Mouse (Mus musculus) heart, adult 11 months (tissue): Measurements from ENCODE around the gene Hao1.
A peak's percentile ranks its signal among the peaks of the same experiment; 100 is the strongest.

ENCODE experiments used
- DNase-seq: peaks from one replicate; pipeline ENCODE4 v3.0.0; 2022

Hao1 gene

DNA sequence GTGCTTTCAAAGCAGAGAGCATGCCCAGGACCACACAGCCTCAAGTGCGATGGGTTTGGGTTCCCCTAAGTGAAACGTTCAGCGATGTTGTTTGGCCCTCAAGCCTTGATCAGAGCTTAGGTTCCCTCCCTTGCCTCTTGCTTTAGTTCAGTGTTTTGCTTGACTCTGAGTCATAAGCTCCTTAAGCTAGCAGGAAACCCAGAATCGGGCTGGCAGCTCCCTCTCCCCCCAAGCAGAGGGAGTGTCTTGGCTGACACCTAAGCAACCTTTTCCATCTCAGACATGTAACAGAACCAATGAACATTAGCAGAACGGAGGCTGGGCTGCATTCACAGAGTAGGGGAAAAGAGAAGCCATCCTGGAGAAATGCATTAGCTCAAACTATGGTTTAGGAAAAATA, 93.3 kb downstream of the Hao1 start:
- DNase-seq = peak; percentile 89

DNA sequence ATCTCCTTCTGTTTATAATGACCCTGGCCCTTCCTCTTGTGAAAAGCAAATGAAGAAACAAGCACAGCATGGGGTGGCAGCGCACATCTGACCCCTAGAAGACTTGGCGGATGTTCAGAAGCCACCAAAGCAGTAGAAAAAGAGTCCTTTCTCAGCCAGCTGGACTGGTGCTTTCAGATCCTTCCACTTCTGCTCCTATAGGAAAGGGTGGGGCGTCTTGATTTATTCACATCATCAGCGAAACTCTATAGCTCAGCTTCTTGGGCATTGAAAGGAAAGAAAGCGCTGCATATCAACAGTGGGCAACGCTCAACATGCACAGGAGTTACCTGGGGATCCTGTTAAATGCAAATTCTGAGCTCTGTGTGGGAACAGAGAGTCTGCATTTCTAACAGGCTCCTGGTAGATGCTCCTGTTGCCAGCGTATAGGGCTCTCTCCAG, 98.1 kb downstream of the Hao1 start:
- peak; percentile 50 for DNase-seq

DNA sequence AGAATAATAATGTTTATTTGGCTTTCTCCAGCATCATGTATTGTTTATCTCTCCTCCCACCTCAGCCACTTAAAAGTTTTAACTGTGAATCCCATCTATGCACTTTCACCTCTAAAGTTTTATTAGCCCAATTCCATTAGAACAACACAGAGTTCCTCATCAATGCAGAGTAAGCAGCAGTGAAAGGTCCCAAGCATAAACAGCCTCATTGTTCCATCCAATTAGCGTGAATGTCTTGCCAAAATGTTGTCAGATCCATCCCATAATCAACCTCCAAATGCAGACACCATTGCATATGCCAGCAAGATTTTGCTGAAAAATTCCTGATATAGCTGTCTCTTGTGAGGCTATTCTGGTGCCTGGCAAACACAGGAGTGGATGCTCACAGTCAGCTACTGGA, 101.4 kb downstream of the Hao1 start:
- DNase-seq = peak; percentile 34

DNA sequence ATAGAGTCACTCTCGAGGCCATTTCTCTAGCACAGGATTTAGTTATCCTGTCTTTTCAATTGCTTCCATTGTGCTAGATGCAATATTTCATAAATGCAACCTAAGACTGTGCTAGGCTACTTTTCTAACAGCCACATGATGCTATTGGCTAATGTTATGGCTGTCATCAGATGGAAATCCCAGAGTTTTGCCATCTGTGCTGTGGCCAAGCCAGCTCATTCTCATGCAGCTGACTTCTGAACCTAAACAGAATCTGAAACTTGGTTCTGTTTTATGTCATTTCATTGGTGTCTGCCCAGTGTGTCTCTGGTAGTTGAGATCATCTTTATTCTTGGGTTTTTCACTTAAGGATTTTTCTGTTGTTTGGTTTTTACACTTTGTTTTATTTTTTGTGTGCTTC, 103.2 kb downstream of the Hao1 start:
- DNase-seq = peak; percentile 58
